Mouse (Mus musculus): ENCODE measurements around the gene Ifit3.

- no peak for TF ChIP-seq CTCF (IDR thresholded peaks at IDR 0.05; ENCODE audit: low read depth, low read length)
- no peak for TF ChIP-seq POLR2A (IDR thresholded peaks at IDR 0.05; ENCODE audit: borderline replicate concordance, low read depth, low read length)
Observed at GRCm38 (mm10) chr19:34623781-34624180, 40.5 kb downstream of the Ifit3 start.
